Mouse (Mus musculus) megakaryocyte, embryonic 14.5 days (primary cell): ENCODE measurements around the gene Kcnh4.

Experiments
- FLI1 ChIP-seq: IDR thresholded peaks from 2 replicates; pipeline ENCODE4 v1.6.1; 2012; ENCODE audit warnings: low read length, inconsistent platforms, mixed read lengths
- GATA1 ChIP-seq: IDR thresholded peaks from 3 replicates; pipeline ENCODE4 v1.6.1; 2012; ENCODE audit warnings: mixed read lengths, low read length, inconsistent platforms, borderline replicate concordance

DNA sequence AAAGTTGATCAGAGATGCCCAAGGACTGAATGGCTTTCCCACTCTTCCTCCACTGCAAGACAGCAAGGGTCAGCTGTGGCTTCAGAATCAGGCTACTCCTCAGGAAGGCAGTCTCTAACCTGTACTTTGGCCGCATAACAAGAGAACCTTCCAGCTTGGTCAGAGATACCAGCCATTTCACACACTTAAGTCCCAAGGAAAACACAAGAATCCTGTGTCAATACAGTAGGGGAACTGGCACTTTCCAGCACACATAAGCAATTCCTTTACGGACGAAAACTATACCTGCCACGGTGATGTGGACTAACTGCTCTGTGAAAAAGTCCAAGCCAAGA, 23.0 kb downstream of the Kcnh4 start:
- TF ChIP-seq GATA1, result no peak
- TF ChIP-seq FLI1, result no peak
